Mouse (Mus musculus): ENCODE results near the gene Scgb2b26. TPM values are rescaled to one million over a fixed set of nuclear protein-coding genes. Genes with fewer than 3 reads are reported as not detected.

Gene Scgb2b26
- total RNA-seq (2021) (not detected), polyA plus RNA-seq (2012; rRNA removed) (not detected in 2 replicates)
- long read RNA-seq: 0 reads

GRCm38 (mm10) chr7:33944940-33945339, at the start of gene Scgb2b26:
Scgb2b26 (minus strand) TSS chr7:33945040.
- no peak for DNase-seq

- peak; percentile 18 for DNase-seq
Observed at GRCm38 (mm10) chr7:33982281-33982680, 37.4 kb upstream of the Scgb2b26 start.

GRCm38 (mm10) chr7:33902982-33903381, 41.9 kb downstream of the Scgb2b26 start:
- DNase-seq: no peak

GRCm38 (mm10) chr7:33900803-33901202, 44.0 kb downstream of the Scgb2b26 start:
- no peak for DNase-seq

GRCm38 (mm10) chr7:33900007-33900406, 44.8 kb downstream of the Scgb2b26 start:
- no peak for DNase-seq

Other genes with a start within 250 kb of the Scgb2b26 start
- not detected for gene Scgb2b24, start 205.7 kb downstream of the Scgb2b26 start, total RNA-seq (2021)
- not detected in 2 replicates for gene Scgb2b24, start 205.7 kb downstream of the Scgb2b26 start, polyA plus RNA-seq (2012; rRNA removed)
- gene Scgb1b24, start 201.2 kb downstream of the Scgb2b26 start, total RNA-seq (2021): not detected
- not detected in 2 replicates for gene Scgb1b24, start 201.2 kb downstream of the Scgb2b26 start, polyA plus RNA-seq (2012; rRNA removed)
- gene Scgb2b27, start 68.9 kb upstream of the Scgb2b26 start, total RNA-seq (2021): not detected
- not detected in 2 replicates for gene Scgb2b27, start 68.9 kb upstream of the Scgb2b26 start, polyA plus RNA-seq (2012; rRNA removed)
- gene Scgb1b27, start 76.4 kb upstream of the Scgb2b26 start, total RNA-seq (2021): not detected
- not detected in 2 replicates for gene Scgb1b27, start 76.4 kb upstream of the Scgb2b26 start, polyA plus RNA-seq (2012; rRNA removed)
- not detected for gene Scgb1b30, start 150.4 kb upstream of the Scgb2b26 start, total RNA-seq (2021)
- gene Scgb1b30, start 150.4 kb upstream of the Scgb2b26 start, polyA plus RNA-seq (2012; rRNA removed): not detected in 2 replicates
- gene Wtip, start 188.2 kb upstream of the Scgb2b26 start, total RNA-seq (2021): 10 to 100 TPM; 13.6 to 32.2 TPM
- gene Wtip, start 188.2 kb upstream of the Scgb2b26 start, polyA plus RNA-seq (2012; rRNA removed): 33.7 and 49.8 TPM in 2 replicates
- 10 to 100 TPM; 63.5 to 75.7 TPM for gene Uba2, start 224.6 kb upstream of the Scgb2b26 start, total RNA-seq (2021)
- gene Uba2, start 224.6 kb upstream of the Scgb2b26 start, polyA plus RNA-seq (2012; rRNA removed): 22.5 and 25.2 TPM in 2 replicates